Mouse (Mus musculus): ENCODE data around the gene Ncapg. TPM values are rescaled to one million over a fixed set of nuclear protein-coding genes. Genes with fewer than 3 reads are reported as not detected.

Ncapg gene
- polyA plus RNA-seq, 1 experiment from 2014 or later = 44.2 TPM

DNA sequence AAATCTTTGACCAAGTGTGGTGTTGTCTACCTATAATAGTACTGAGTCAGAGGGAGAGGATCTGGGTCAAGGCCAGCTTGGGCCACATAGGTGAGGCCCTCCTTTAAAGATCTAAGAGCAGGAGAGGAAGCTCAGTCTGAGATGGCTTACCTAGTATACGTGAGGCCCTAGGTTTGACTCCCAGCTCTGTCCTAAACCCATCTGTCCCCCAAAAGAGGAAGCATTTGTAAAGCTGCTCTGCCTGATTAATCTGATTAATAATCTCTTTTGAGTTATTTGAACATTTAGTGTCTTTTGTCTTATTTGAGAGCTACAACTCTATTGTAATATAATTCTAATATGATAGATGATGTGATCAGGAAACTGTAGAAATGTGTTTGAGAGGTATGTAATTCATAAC lies 13.7 kb downstream of the Ncapg start:
- no peak overlapping the region for H3K27ac ChIP-seq (ENCODE audit: low read length)
- 88% methylated on average over 1 of the region's 1 CpGs for WGBS (ENCODE audit: insufficient replicate concordance)
- ATAC-seq (ENCODE audit: low read depth) = no peak
- H3K4me2 ChIP-seq (ENCODE audit: low read depth, low read length) = no peak overlapping the region
- no peak overlapping the region for H3K9ac ChIP-seq (ENCODE audit: low read depth, low read length)
- no peak overlapping the region for H3K4me3 ChIP-seq (ENCODE audit: low read depth, low read length)
- no peaks in the 10 kb centered on the region for H3K4me1 ChIP-seq (ENCODE audit: control insufficient read depth, low read depth, low read length)
- no peaks in the 10 kb centered on the region for H3K9me3 ChIP-seq (replicated peaks; ENCODE audit: control insufficient read depth, low read length)
- H3K36me3 ChIP-seq (ENCODE audit: control insufficient read depth, insufficient read depth) = peaks cover 20% of the 10 kb centered on the region
- no peaks in the 10 kb centered on the region for H3K27me3 ChIP-seq (ENCODE audit: control insufficient read depth, insufficient read depth, low read depth, low read length)

DNA sequence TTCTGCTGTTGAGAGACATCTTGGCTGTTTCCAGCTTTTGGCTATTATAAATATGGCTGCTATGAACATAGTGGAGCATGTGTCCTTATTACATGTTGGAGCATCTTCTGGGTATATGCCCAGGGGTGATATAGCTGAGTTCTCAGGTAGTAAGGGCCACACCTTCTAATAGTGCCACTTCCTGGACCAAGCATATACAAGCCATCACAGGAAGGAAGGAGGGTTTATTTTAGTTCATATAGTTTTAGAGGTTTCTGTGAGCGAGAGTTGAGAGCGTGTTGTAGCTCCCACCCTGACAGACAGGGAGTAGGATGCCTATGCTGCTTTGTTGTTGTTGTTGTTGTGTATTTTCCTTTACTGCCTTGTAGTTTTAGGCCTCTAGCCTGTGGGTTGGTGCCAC lies 15.5 kb downstream of the Ncapg start:
- 91% methylated on average over 2 of the region's 2 CpGs for whole genome bisulfite sequencing (ENCODE audit: insufficient replicate concordance)
- Histone ChIP-seq H3K9me3 (replicated peaks; ENCODE audit: control insufficient read depth, low read length) (no peaks in the 10 kb centered on the region), H3K9ac (ENCODE audit: low read depth, low read length) (no peak overlapping the region), H3K4me2 (ENCODE audit: low read depth, low read length) (no peak overlapping the region), H3K36me3 (ENCODE audit: control insufficient read depth, insufficient read depth) (peaks cover 21% of the 10 kb centered on the region), H3K4me3 (ENCODE audit: low read depth, low read length) (no peak overlapping the region), H3K27me3 (ENCODE audit: control insufficient read depth, insufficient read depth, low read depth, low read length) (no peaks in the 10 kb centered on the region), H3K4me1 (ENCODE audit: control insufficient read depth, low read depth, low read length) (no peaks in the 10 kb centered on the region), H3K27ac (ENCODE audit: low read length) (no peak overlapping the region)
- no peak for ATAC-seq (ENCODE audit: low read depth)

DNA sequence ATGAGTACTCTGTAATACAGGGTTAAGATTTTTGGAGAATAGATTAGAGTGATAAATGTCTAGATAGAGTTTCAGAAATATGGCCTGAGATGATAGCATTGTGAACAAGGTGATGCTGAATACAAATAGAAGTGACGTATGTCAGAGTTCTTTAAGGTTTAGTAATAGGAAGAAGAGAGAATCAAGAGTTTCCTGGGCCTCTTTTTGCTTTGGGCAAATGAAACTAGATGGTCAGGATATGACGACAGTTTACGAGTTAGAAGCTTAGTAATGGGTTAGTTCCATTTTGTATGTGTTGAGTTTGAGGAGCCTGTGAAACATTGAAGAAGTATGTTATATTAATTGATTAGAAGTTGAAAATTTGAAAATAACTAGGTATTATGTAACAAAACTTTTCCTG lies 16.5 kb downstream of the Ncapg start:
- Histone ChIP-seq H3K4me2 (ENCODE audit: low read depth, low read length) (no peak overlapping the region), H3K9me3 (replicated peaks; ENCODE audit: control insufficient read depth, low read length) (no peaks in the 10 kb centered on the region), H3K4me3 (ENCODE audit: low read depth, low read length) (no peak overlapping the region), H3K36me3 (ENCODE audit: control insufficient read depth, insufficient read depth) (peaks cover 16% of the 10 kb centered on the region), H3K9ac (ENCODE audit: low read depth, low read length) (no peak overlapping the region), H3K4me1 (ENCODE audit: control insufficient read depth, low read depth, low read length) (no peaks in the 10 kb centered on the region), H3K27me3 (ENCODE audit: control insufficient read depth, insufficient read depth, low read depth, low read length) (no peaks in the 10 kb centered on the region), H3K27ac (ENCODE audit: low read length) (no peak overlapping the region)
- 88% methylated on average over 3 of the region's 3 CpGs for WGBS (ENCODE audit: insufficient replicate concordance)
- no peak for ATAC-seq (ENCODE audit: low read depth)

DNA sequence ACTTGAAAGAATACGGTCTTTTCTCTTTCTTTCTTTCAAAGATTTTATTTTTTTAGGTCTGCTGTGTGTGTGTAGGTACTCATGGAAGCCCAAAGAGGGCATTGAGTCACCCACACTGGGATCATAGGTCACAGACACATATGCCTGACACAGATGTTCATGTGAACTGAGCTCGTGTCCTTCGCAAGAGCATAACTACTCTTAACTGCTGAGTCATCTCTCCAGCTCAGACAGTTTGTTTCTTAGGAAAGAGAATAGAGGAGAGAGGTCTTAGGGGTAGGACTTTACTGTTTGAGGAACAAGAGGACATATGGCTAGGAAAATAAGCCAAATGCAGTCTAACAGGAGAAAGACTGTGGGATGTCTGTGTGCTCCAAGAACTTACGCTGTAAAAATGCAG lies 19.4 kb downstream of the Ncapg start:
- Histone ChIP-seq H3K9me3 (replicated peaks; ENCODE audit: control insufficient read depth, low read length) (no peaks in the 10 kb centered on the region), H3K27me3 (ENCODE audit: control insufficient read depth, insufficient read depth, low read depth, low read length) (no peaks in the 10 kb centered on the region), H3K4me2 (ENCODE audit: low read depth, low read length) (no peak overlapping the region), H3K9ac (ENCODE audit: low read depth, low read length) (no peak overlapping the region), H3K4me1 (ENCODE audit: control insufficient read depth, low read depth, low read length) (no peaks in the 10 kb centered on the region), H3K27ac (ENCODE audit: low read length) (no peak overlapping the region), H3K4me3 (ENCODE audit: low read depth, low read length) (no peak overlapping the region), H3K36me3 (ENCODE audit: control insufficient read depth, insufficient read depth) (peaks cover 16% of the 10 kb centered on the region)
- 64% methylated on average over 4 of the region's 4 CpGs for WGBS (ENCODE audit: insufficient replicate concordance)
- ATAC-seq (ENCODE audit: low read depth) = no peak

DNA sequence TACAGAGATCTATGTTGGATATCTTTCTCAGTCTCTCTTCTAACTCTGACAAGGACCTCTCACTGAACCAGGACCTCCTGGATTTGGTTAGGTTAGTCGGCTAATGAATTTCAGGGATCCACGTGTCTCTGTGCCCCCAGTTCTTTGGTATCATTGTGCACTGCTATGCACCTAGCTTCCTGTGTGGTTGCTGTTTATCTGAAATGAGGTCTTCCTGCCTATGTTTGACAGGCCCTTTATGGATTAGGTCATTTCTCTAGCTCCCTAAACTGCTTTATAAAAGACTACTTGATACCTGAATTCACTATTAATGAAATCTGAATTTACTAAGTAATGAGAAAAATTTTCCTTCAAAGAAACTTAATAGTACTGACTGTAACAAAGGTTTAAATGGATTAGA lies 21.1 kb downstream of the Ncapg start:
- no peaks in the 10 kb centered on the region for H3K27me3 ChIP-seq (ENCODE audit: control insufficient read depth, insufficient read depth, low read depth, low read length)
- peaks cover 12% of the 10 kb centered on the region for H3K36me3 ChIP-seq (ENCODE audit: control insufficient read depth, insufficient read depth)
- no peak overlapping the region for H3K27ac ChIP-seq (ENCODE audit: low read length)
- no peak for ATAC-seq (ENCODE audit: low read depth)
- no peaks in the 10 kb centered on the region for H3K4me1 ChIP-seq (ENCODE audit: control insufficient read depth, low read depth, low read length)
- no peaks in the 10 kb centered on the region for H3K9me3 ChIP-seq (replicated peaks; ENCODE audit: control insufficient read depth, low read length)
- H3K4me2 ChIP-seq (ENCODE audit: low read depth, low read length) = no peak overlapping the region
- no peak overlapping the region for H3K9ac ChIP-seq (ENCODE audit: low read depth, low read length)
- no peak overlapping the region for H3K4me3 ChIP-seq (ENCODE audit: low read depth, low read length)
- 31% methylated on average over 2 of the region's 2 CpGs for WGBS (ENCODE audit: insufficient replicate concordance)

DNA sequence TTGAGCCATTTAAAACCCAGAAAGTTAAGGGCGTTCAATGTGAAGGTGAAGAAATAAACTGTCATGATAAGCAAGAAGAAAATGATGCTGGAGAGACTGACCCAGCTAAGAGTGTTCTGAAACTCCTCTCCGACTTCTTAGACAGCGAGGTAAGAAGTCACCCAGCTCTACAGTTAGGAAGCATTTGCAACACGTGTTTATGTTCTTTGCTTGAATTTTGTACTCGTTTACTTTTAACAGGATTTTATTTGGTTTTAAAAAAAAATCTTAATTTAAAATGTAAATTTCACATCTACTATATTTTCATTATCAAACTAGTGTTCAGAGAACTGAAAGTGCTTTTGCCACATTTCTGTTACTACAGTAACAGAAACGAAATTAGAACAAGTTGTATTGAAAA lies 22.0 kb downstream of the Ncapg start:
- no peak overlapping the region for H3K4me2 ChIP-seq (ENCODE audit: low read depth, low read length)
- no peaks in the 10 kb centered on the region for H3K27me3 ChIP-seq (ENCODE audit: control insufficient read depth, insufficient read depth, low read depth, low read length)
- H3K9me3 ChIP-seq (replicated peaks; ENCODE audit: control insufficient read depth, low read length) = no peaks in the 10 kb centered on the region
- no peak for ATAC-seq (ENCODE audit: low read depth)
- peaks cover 11% of the 10 kb centered on the region for H3K36me3 ChIP-seq (ENCODE audit: control insufficient read depth, insufficient read depth)
- WGBS (ENCODE audit: insufficient replicate concordance) = 82% methylated on average over 6 of the region's 6 CpGs
- H3K4me1 ChIP-seq (ENCODE audit: control insufficient read depth, low read depth, low read length) = no peaks in the 10 kb centered on the region
- H3K4me3 ChIP-seq (ENCODE audit: low read depth, low read length) = no peak overlapping the region
- H3K9ac ChIP-seq (ENCODE audit: low read depth, low read length) = no peak overlapping the region
- no peak overlapping the region for H3K27ac ChIP-seq (ENCODE audit: low read length)

DNA sequence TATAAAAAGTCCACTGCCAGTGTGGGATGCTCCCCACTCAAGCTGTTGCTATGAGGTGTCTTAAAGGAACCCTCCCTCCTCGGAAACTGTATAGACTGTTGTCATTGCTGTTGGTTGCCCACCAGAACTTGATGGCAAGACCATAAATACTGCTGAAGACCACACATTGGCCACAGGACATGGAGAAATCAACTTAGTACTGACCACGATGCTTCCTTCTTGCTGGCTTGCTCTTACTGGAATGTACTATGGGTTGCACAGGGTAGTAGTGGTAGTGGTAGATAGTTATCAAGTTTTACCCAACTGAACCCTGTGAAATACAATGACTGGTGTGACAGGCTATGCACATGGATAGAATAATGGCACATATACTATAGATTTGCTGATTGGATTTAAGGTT lies 37.1 kb downstream of the Ncapg start:
- 67% methylated on average over 2 of the region's 2 CpGs for WGBS (ENCODE audit: insufficient replicate concordance)
- no peak overlapping the region for H3K9ac ChIP-seq (ENCODE audit: low read depth, low read length)
- no peak for ATAC-seq (ENCODE audit: low read depth)
- H3K36me3 ChIP-seq (ENCODE audit: control insufficient read depth, insufficient read depth) = peaks cover 6% of the 10 kb centered on the region
- no peak overlapping the region for H3K4me3 ChIP-seq (ENCODE audit: low read depth, low read length)
- H3K27ac ChIP-seq (ENCODE audit: low read length) = no peak overlapping the region
- H3K4me1 ChIP-seq (ENCODE audit: control insufficient read depth, low read depth, low read length) = no peaks in the 10 kb centered on the region
- no peaks in the 10 kb centered on the region for H3K9me3 ChIP-seq (replicated peaks; ENCODE audit: control insufficient read depth, low read length)
- H3K4me2 ChIP-seq (ENCODE audit: low read depth, low read length) = no peak overlapping the region
- no peaks in the 10 kb centered on the region for H3K27me3 ChIP-seq (ENCODE audit: control insufficient read depth, insufficient read depth, low read depth, low read length)

DNA sequence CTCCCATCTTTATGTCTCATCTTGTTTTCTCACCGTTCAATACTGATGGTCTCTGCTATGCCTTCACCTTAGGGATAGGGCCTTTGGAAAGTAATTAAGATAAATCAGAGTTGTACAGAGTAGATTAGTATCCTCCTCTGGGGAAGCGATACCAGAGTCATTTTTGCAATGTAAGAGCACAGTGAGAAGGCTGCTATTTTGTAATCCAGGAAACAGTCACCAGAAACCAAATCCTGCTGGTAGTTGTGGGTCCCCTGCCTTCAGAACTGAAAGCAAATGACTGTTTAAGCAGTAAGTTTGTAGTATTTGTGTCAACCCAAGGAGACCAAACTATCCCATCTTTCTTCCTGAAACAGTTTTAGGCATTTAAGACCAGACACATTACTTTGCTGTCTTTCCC lies 39.9 kb downstream of the Ncapg start:
- Histone ChIP-seq H3K27me3 (ENCODE audit: control insufficient read depth, insufficient read depth, low read depth, low read length) (no peaks in the 10 kb centered on the region), H3K9me3 (replicated peaks; ENCODE audit: control insufficient read depth, low read length) (no peaks in the 10 kb centered on the region), H3K27ac (ENCODE audit: low read length) (no peak overlapping the region), H3K4me1 (ENCODE audit: control insufficient read depth, low read depth, low read length) (no peaks in the 10 kb centered on the region), H3K36me3 (ENCODE audit: control insufficient read depth, insufficient read depth) (peaks cover 2% of the 10 kb centered on the region; the same call in 1 of the 2 replicates), H3K9ac (ENCODE audit: low read depth, low read length) (no peak overlapping the region), H3K4me2 (ENCODE audit: low read depth, low read length) (no peak overlapping the region), H3K4me3 (ENCODE audit: low read depth, low read length) (no peak overlapping the region)
- whole genome bisulfite sequencing (ENCODE audit: insufficient replicate concordance) = 83% methylated on average over 2 of the region's 2 CpGs
- ATAC-seq (ENCODE audit: low read depth) = no peak

DNA sequence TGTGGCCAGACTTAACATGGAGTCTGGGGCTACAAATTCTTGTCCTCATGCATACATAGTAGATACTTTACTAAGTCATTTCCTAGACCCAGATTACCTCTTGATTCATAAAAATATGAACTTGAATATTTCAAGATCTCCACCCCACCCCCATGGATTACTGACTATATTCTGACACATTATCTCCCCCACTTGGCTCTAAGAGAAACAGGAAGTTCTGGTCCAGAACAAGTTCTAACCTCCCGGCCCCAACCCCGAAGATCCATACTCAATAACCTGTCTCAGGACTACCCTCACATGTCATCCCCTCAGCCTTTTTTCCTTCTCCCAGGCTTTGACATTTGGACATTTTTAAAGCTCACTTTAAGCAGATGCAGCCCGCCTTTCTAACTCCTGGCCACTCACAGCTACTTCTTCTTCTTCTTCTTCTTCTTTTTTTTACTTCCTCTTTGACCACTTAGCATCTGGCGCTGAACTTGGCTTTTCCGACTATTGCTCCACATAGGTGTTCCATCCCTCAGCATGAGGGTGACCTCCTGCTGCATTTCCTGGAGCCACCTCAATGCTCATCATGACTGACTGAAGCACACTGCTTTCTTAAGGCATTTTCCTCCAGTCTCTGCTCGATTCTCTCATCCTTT lies 49.2 kb downstream of the Ncapg start:
- Histone ChIP-seq H3K9ac (ENCODE audit: low read depth, low read length) (no peak overlapping the region), H3K27ac (ENCODE audit: low read length) (no peak overlapping the region), H3K4me2 (ENCODE audit: low read depth, low read length) (no peak overlapping the region), H3K27me3 (ENCODE audit: control insufficient read depth, insufficient read depth, low read depth, low read length) (no peaks in the 10 kb centered on the region), H3K4me1 (ENCODE audit: control insufficient read depth, low read depth, low read length) (no peaks in the 10 kb centered on the region), H3K36me3 (ENCODE audit: control insufficient read depth, insufficient read depth) (no peaks in the 10 kb centered on the region), H3K9me3 (replicated peaks; ENCODE audit: control insufficient read depth, low read length) (no peaks in the 10 kb centered on the region), H3K4me3 (ENCODE audit: low read depth, low read length) (no peak overlapping the region)
- no peak for ATAC-seq (ENCODE audit: low read depth)
- WGBS (ENCODE audit: insufficient replicate concordance) = 34% methylated on average over 6 of the region's 6 CpGs
